Mouse (Mus musculus) adrenal gland, postnatal 14 days (tissue): ENCODE results near the gene Hgfac. TPM values are rescaled to one million over a fixed set of nuclear protein-coding genes. Genes with fewer than 3 reads are reported as not detected.

Experiments used
- microRNA-seq, 2 experiments: library from miRNA; unstranded; fragments of <30 nt; microRNA quantifications; one replicate each; pipeline ENCODE4 v1.2.0; 2021
- total RNA-seq: library from RNA; stranded (reverse); gene quantifications from 2 replicates; pipeline ENCODE4 v1.2.3, GENCODE M21; 2021

The Hgfac gene
- total RNA-seq, 1 experiment from 2014 or later, result 36.1 TPM

Small RNA genes within 50 kb of the gene (microRNA-seq; reads per million reads assigned to microRNA genes)
- 4.7 to 5.7 reads per million in 2 experiments for gene Mir3097

Other genes starting within 250 kb of the Hgfac start
- gene Msantd1, start 133.5 kb upstream of the Hgfac start, total RNA-seq, result 1.4 TPM in 2 replicates
- 31.0 and 31.9 TPM in 2 replicates for gene Rgs12, start 92.1 kb upstream of the Hgfac start, total RNA-seq
- gene Dok7, start 15.3 kb downstream of the Hgfac start, total RNA-seq, result 10.7 and 12.4 TPM in 2 replicates
- 80.8 and 88.8 TPM in 2 replicates for gene Lrpap1, start 64.3 kb downstream of the Hgfac start, total RNA-seq
- 0.30 and 0.83 TPM in 2 replicates for gene Adra2c, start 236.8 kb downstream of the Hgfac start, total RNA-seq